Mouse (Mus musculus): ENCODE data around the gene Zdhhc1. TPM values are rescaled to one million over a fixed set of nuclear protein-coding genes. Genes with fewer than 3 reads are reported as not detected.

Zdhhc1 gene
- polyA plus RNA-seq, 1 experiment from 2014 or later: 18.5 TPM

GRCm38 (mm10) chr8:105514194-105514593 is 17.5 kb upstream of the Zdhhc1 start:
- H3K27me3 ChIP-seq (ENCODE audit: poor library complexity, severe bottlenecking): peaks cover 51% of the 10 kb centered on the region
- H3K4me3 ChIP-seq: no peak overlapping the region
- no peak overlapping the region for H3K27ac ChIP-seq
- no peaks in the 10 kb centered on the region for H3K9me3 ChIP-seq
- no peak for DNase-seq (ENCODE audit: extremely low spot score, low spot score)
- 89% methylated on average over 6 of the region's 6 CpGs for WGBS
- peaks cover 54% of the 10 kb centered on the region for H3K4me1 ChIP-seq
- no peaks in the 10 kb centered on the region for H3K36me3 ChIP-seq (replicated peaks)

GRCm38 (mm10) chr8:105509997-105510735 is 13.5 kb upstream of the Zdhhc1 start:
- no peaks in the 10 kb centered on the region for H3K36me3 ChIP-seq (replicated peaks)
- no peak overlapping the region for H3K4me3 ChIP-seq
- DNase-seq (ENCODE audit: extremely low spot score, low spot score): no peak
- no peaks in the 10 kb centered on the region for H3K9me3 ChIP-seq
- WGBS: 59% methylated on average over 12 of the region's 12 CpGs
- peaks cover 31% of the 10 kb centered on the region for H3K4me1 ChIP-seq
- H3K27me3 ChIP-seq (ENCODE audit: poor library complexity, severe bottlenecking): peaks cover 15% of the 10 kb centered on the region
- H3K27ac ChIP-seq: no peak overlapping the region

GRCm38 (mm10) chr8:105508758-105509157 is 12.1 kb upstream of the Zdhhc1 start:
- Histone ChIP-seq H3K9me3 (no peaks in the 10 kb centered on the region), H3K27me3 (ENCODE audit: poor library complexity, severe bottlenecking) (peaks cover under 1% of the 10 kb centered on the region; the same call in 1 of the 2 replicates), H3K4me3 (no peak overlapping the region), H3K4me1 (peaks cover 28% of the 10 kb centered on the region), H3K36me3 (replicated peaks) (no peaks in the 10 kb centered on the region), H3K27ac (peak overlapping the region; percentile 74)
- WGBS: 61% methylated on average over 1 of the region's 2 CpGs
- DNase-seq (ENCODE audit: extremely low spot score, low spot score): no peak

DNA sequence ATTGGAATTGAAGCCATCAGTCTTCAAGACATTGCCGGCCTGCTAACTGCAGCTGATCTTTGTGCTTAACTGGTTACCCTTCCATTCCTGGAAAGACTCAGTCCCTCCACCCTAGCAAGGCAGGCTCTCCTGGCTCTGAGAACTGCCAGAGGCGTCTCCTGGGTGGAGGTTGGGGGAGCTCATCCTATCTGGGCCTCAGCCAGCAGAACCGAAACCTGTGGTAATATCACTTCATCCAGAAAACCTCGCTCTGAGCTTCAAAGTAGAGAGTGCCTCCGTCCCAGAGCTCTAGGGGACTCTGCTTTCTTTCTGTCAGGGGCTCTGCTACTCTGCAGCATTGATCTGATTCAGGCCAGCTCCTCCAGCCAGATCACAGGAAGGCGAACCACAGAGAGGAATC is 10.3 kb upstream of the Zdhhc1 start:
- no peak overlapping the region for H3K4me3 ChIP-seq
- no peaks in the 10 kb centered on the region for H3K36me3 ChIP-seq (replicated peaks)
- H3K27ac ChIP-seq: no peak overlapping the region
- no peak for DNase-seq (ENCODE audit: extremely low spot score, low spot score)
- H3K4me1 ChIP-seq: peaks cover 26% of the 10 kb centered on the region
- 82% methylated on average over 6 of the region's 6 CpGs for WGBS
- H3K9me3 ChIP-seq: no peaks in the 10 kb centered on the region
- no peaks in the 10 kb centered on the region for H3K27me3 ChIP-seq (ENCODE audit: poor library complexity, severe bottlenecking)

- 85% methylated on average over 3 of the region's 3 CpGs for WGBS
- Histone ChIP-seq H3K4me1 (peaks cover 16% of the 10 kb centered on the region), H3K4me3 (no peak overlapping the region), H3K36me3 (replicated peaks) (no peaks in the 10 kb centered on the region), H3K27me3 (ENCODE audit: poor library complexity, severe bottlenecking) (no peaks in the 10 kb centered on the region), H3K9me3 (no peaks in the 10 kb centered on the region), H3K27ac (no peak overlapping the region)
- DNase-seq (ENCODE audit: extremely low spot score, low spot score): no peak
These were observed 7.9 kb upstream of the Zdhhc1 start for GRCm38 (mm10) chr8:105504617-105505016.

DNA sequence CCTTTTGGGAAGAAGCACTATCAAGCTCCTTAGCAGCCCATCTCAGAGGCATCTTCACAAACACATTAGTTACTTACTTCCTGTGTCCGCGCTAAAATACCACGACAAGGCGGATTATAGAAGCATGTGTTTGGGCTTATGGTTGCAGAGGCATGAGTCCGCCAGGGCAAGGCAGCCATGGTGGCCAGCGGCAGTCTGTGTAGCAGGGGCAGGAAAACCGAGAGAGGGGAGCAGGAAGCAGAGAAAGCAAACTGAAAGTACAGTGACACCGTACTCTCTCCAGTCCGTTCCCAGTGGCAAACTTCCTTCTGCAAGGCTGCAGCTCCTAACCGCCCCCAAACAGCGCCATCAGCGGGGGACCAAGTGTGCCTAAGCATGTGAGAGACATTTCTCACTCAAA is 3.1 kb upstream of the Zdhhc1 start:
- no peak for DNase-seq (ENCODE audit: extremely low spot score, low spot score)
- no peak overlapping the region for H3K4me3 ChIP-seq
- H3K9me3 ChIP-seq: no peaks in the 10 kb centered on the region
- peaks cover 19% of the 10 kb centered on the region for H3K27me3 ChIP-seq (ENCODE audit: poor library complexity, severe bottlenecking)
- peaks cover 27% of the 10 kb centered on the region for H3K4me1 ChIP-seq
- 78% methylated on average over 12 of the region's 12 CpGs for WGBS
- H3K36me3 ChIP-seq (replicated peaks): no peaks in the 10 kb centered on the region
- no peak overlapping the region for H3K27ac ChIP-seq

GRCm38 (mm10) chr8:105495350-105496302 is 1.1 kb downstream of the Zdhhc1 start:
- Histone ChIP-seq H3K36me3 (replicated peaks) (no peaks in the 10 kb centered on the region), H3K9me3 (no peaks in the 10 kb centered on the region), H3K27ac (peak overlapping the region; percentile 90), H3K4me1 (peaks cover 31% of the 10 kb centered on the region), H3K27me3 (ENCODE audit: poor library complexity, severe bottlenecking) (peaks cover 24% of the 10 kb centered on the region), H3K4me3 (peak overlapping the region; percentile 92)
- WGBS: 40% methylated on average over 17 of the region's 17 CpGs
- DNase-seq (ENCODE audit: extremely low spot score, low spot score): no peak

DNA sequence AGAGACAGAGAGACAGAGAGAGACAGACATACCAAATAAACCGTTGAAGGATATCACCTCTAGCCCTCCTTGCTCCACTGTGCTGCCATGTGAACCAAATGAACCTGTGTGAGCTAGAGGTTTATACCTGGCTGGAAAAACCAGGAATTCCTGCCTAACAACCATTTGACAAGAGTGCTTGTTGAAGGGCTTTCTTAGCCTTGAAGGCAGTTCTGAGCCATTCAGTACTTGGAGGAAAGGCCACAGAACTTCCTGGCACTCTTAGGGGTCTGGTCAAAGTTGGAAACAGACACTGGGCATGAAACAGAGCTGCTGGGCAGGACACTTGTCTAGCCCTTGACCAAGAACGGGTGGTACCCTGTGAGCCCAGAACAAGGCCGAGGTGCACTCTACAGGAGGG is 2.1 kb downstream of the Zdhhc1 start:
- Histone ChIP-seq H3K4me3 (no peak overlapping the region), H3K4me1 (peaks cover 31% of the 10 kb centered on the region), H3K9me3 (no peaks in the 10 kb centered on the region), H3K36me3 (replicated peaks) (no peaks in the 10 kb centered on the region), H3K27ac (no peak overlapping the region), H3K27me3 (ENCODE audit: poor library complexity, severe bottlenecking) (peaks cover 24% of the 10 kb centered on the region)
- no peak for DNase-seq (ENCODE audit: extremely low spot score, low spot score)
- WGBS: 87% methylated on average over 3 of the region's 3 CpGs

DNA sequence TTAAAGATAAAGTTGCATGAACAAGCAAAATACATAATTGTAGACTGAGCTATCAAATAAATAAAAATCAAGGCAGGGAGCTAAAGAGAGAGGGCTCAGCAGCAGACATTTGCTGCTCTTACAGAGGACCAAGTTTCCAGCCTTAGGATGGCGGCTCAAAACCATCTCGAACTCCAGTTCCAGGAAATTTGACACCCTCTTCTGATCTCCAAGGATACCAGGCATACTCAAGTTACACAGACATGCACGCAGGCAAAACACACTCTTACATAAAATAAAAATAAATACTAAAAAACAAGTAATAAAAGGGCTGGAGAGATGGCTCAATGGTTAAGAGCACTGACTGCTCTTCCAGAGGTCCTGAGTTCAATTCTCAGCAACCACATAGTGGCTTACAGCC is 3.2 kb downstream of the Zdhhc1 start:
- Histone ChIP-seq H3K4me1 (peaks cover 31% of the 10 kb centered on the region), H3K36me3 (replicated peaks) (no peaks in the 10 kb centered on the region), H3K9me3 (no peaks in the 10 kb centered on the region), H3K27ac (no peak overlapping the region), H3K4me3 (no peak overlapping the region), H3K27me3 (ENCODE audit: poor library complexity, severe bottlenecking) (peaks cover 24% of the 10 kb centered on the region)
- DNase-seq (ENCODE audit: extremely low spot score, low spot score): no peak
- 52% methylated on average over 3 of the region's 3 CpGs for WGBS

DNA sequence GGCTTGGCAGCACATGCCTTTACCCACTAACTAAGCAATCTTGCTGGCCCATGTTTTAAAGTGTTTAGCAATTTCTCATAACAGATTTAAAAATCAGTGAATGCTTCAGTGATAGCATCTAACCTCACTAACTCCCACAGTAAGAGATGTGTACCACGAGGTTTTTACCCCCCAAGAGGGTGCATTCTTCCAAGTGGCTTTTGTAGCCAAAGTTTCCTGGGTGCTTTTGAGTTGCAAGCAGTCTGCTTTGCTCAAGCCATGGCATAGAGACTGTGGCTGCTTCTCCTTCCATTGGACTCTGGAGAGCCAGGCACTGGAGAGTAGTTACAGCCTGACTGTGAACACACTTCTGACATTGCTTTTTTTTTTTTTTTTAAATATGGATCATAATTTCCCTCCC is 7.4 kb downstream of the Zdhhc1 start:
- WGBS: 50% methylated on average over 1 of the region's 1 CpGs
- no peaks in the 10 kb centered on the region; the same call in 1 of the 2 replicates for H3K36me3 ChIP-seq (replicated peaks)
- H3K27me3 ChIP-seq (ENCODE audit: poor library complexity, severe bottlenecking): no peaks in the 10 kb centered on the region
- H3K9me3 ChIP-seq: no peaks in the 10 kb centered on the region
- DNase-seq (ENCODE audit: extremely low spot score, low spot score): no peak
- H3K27ac ChIP-seq: no peak overlapping the region
- H3K4me3 ChIP-seq: no peak overlapping the region
- H3K4me1 ChIP-seq: peaks cover 10% of the 10 kb centered on the region

GRCm38 (mm10) chr8:105488082-105488481 is 8.6 kb downstream of the Zdhhc1 start:
- DNase-seq (ENCODE audit: extremely low spot score, low spot score): no peak
- Histone ChIP-seq H3K27me3 (ENCODE audit: poor library complexity, severe bottlenecking) (no peaks in the 10 kb centered on the region), H3K36me3 (replicated peaks) (no peaks in the 10 kb centered on the region; the same call in 1 of the 2 replicates), H3K27ac (no peak overlapping the region), H3K9me3 (no peaks in the 10 kb centered on the region), H3K4me3 (no peak overlapping the region), H3K4me1 (peaks cover 22% of the 10 kb centered on the region)
- 76% methylated on average over 3 of the region's 3 CpGs for WGBS

GRCm38 (mm10) chr8:105484392-105484791 is 12.3 kb downstream of the Zdhhc1 start:
- H3K4me1 ChIP-seq: peaks cover 38% of the 10 kb centered on the region
- H3K9me3 ChIP-seq: no peaks in the 10 kb centered on the region
- no peak overlapping the region for H3K4me3 ChIP-seq
- no peaks in the 10 kb centered on the region for H3K27me3 ChIP-seq (ENCODE audit: poor library complexity, severe bottlenecking)
- peak; percentile 80 for DNase-seq (ENCODE audit: extremely low spot score, low spot score)
- H3K36me3 ChIP-seq (replicated peaks): no peaks in the 10 kb centered on the region; the same call in 1 of the 2 replicates
- whole genome bisulfite sequencing: 14% methylated on average over 2 of the region's 2 CpGs
- peak overlapping the region; percentile 72 for H3K27ac ChIP-seq

DNA sequence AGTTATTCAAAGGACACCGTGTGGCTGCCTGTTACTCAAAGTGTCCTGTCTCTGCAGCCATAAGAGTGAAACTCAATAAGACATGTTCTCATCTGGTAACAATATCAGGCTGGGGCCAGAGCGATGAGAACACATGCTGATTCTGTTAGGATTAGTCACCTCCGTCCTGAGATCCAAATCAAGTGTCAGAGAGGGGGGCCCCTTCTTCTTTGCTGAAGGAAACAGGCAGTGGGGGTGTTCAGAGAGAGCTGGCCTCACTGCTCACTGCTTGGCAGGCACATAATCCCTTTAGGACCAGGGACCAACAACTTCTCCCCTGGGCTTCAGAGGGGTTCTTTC is 12.7 kb downstream of the Zdhhc1 start:
- H3K36me3 ChIP-seq (replicated peaks): peaks cover under 1% of the 10 kb centered on the region; the same call in 1 of the 2 replicates
- no peak for DNase-seq (ENCODE audit: extremely low spot score, low spot score)
- H3K4me1 ChIP-seq: peaks cover 38% of the 10 kb centered on the region
- H3K27ac ChIP-seq: peak overlapping the region; percentile 72
- no peaks in the 10 kb centered on the region for H3K27me3 ChIP-seq (ENCODE audit: poor library complexity, severe bottlenecking)
- no peaks in the 10 kb centered on the region for H3K9me3 ChIP-seq
- no peak overlapping the region for H3K4me3 ChIP-seq
- 32% methylated on average over 3 of the region's 3 CpGs for WGBS

Data from forebrain, embryonic 10.5 days (tissue).